Mouse (Mus musculus): ENCODE data around the gene Mrpl35. TPM values are rescaled to one million over a fixed set of nuclear protein-coding genes. Genes with fewer than 3 reads are reported as not detected.
"Not testable (repeated sequence)": the region's sequence is repeated elsewhere in the genome, so short reads cannot be mapped to it uniquely, and the experiment has no call there.

The Mrpl35 gene
- 9.7 and 10.3 TPM in 2 replicates for polyA plus RNA-seq (2012; rRNA removed)

- 35% methylated on average over 1 of the region's 1 CpGs for WGBS
- DNase-seq (ENCODE audit: low read depth, low spot score): no peak
Measured at GRCm38 (mm10) chr6:71826869-71827268, at the start of gene Mrpl35. Gene Mrpl35 (minus strand): TSS chr6:71826969.

GRCm38 (mm10) chr6:71871396-71871795 lies 44.6 kb upstream of the Mrpl35 start:
- WGBS: 91% methylated on average over 9 of the region's 9 CpGs
- no peak for DNase-seq (ENCODE audit: low read depth, low spot score)

GRCm38 (mm10) chr6:71868809-71869208 lies 42.0 kb upstream of the Mrpl35 start:
- 96% methylated on average over 1 of the region's 1 CpGs for WGBS
- no peak for DNase-seq (ENCODE audit: low read depth, low spot score)

- whole genome bisulfite sequencing: 82% methylated on average over 2 of the region's 2 CpGs
- no peak for DNase-seq (ENCODE audit: low read depth, low spot score)
Measured at GRCm38 (mm10) chr6:71867751-71868150, 41.0 kb upstream of the Mrpl35 start.

- DNase-seq (ENCODE audit: low read depth, low spot score): not testable (repeated sequence)
- WGBS: 44% methylated on average over 6 of the region's 6 CpGs
Measured at GRCm38 (mm10) chr6:71846906-71847305, 20.1 kb upstream of the Mrpl35 start.

- 66% methylated on average over 1 of the region's 1 CpGs for WGBS
- no peak for DNase-seq (ENCODE audit: low read depth, low spot score)
Measured at GRCm38 (mm10) chr6:71840597-71841290, 14.0 kb upstream of the Mrpl35 start.

GRCm38 (mm10) chr6:71839815-71840214 lies 13.0 kb upstream of the Mrpl35 start:
- no peak for DNase-seq (ENCODE audit: low read depth, low spot score)

- WGBS: 71% methylated on average over 2 of the region's 2 CpGs
- no peak for DNase-seq (ENCODE audit: low read depth, low spot score)
Measured at GRCm38 (mm10) chr6:71836811-71837210, 10.0 kb upstream of the Mrpl35 start.

GRCm38 (mm10) chr6:71831581-71831960 lies 4.8 kb upstream of the Mrpl35 start:
- DNase-seq (ENCODE audit: low read depth, low spot score): peak; percentile 91
- under 1% methylated on average over 21 of the region's 21 CpGs for WGBS

GRCm38 (mm10) chr6:71830690-71831580 lies 4.2 kb upstream of the Mrpl35 start, which contains the start of gene Immt:
Gene Immt (plus strand): TSS chr6:71831331.
- peak; percentile 92 for DNase-seq (ENCODE audit: low read depth, low spot score)
- under 1% methylated on average over 64 of the region's 64 CpGs for WGBS

- no peak for DNase-seq (ENCODE audit: low read depth, low spot score)
- 86% methylated on average over 9 of the region's 9 CpGs for WGBS
Measured at GRCm38 (mm10) chr6:71829768-71830167, 3.0 kb upstream of the Mrpl35 start.

GRCm38 (mm10) chr6:71823961-71824360 lies 2.8 kb downstream of the Mrpl35 start:
- no peak for DNase-seq (ENCODE audit: low read depth, low spot score)
- 32% methylated on average over 3 of the region's 3 CpGs for WGBS

- under 1% methylated on average over 19 of the region's 19 CpGs for WGBS
- peak; percentile 94 for DNase-seq (ENCODE audit: low read depth, low spot score)
Measured at GRCm38 (mm10) chr6:71823488-71823887, 3.3 kb downstream of the Mrpl35 start.

GRCm38 (mm10) chr6:71823085-71823484 lies 3.7 kb downstream of the Mrpl35 start:
- no peak for DNase-seq (ENCODE audit: low read depth, low spot score)
- WGBS: under 1% methylated on average over 7 of the region's 7 CpGs

GRCm38 (mm10) chr6:71819764-71820292 lies 6.9 kb downstream of the Mrpl35 start:
- 74% methylated on average over 5 of the region's 5 CpGs for WGBS
- no peak for DNase-seq (ENCODE audit: low read depth, low spot score)

- DNase-seq (ENCODE audit: low read depth, low spot score): no peak
- WGBS: 60% methylated on average over 2 of the region's 2 CpGs
Measured at GRCm38 (mm10) chr6:71812820-71813219, 13.9 kb downstream of the Mrpl35 start.

GRCm38 (mm10) chr6:71809890-71810289 lies 16.9 kb downstream of the Mrpl35 start:
- WGBS: 61% methylated on average over 9 of the region's 9 CpGs
- no peak for DNase-seq (ENCODE audit: low read depth, low spot score)

- no peak for DNase-seq (ENCODE audit: low read depth, low spot score)
- WGBS: 29% methylated on average over 1 of the region's 1 CpGs
Measured at GRCm38 (mm10) chr6:71806713-71807112, 20.1 kb downstream of the Mrpl35 start.

GRCm38 (mm10) chr6:71804061-71804829 lies 22.5 kb downstream of the Mrpl35 start:
- DNase-seq (ENCODE audit: low read depth, low spot score): peak; percentile 27
- WGBS: 16% methylated on average over 12 of the region's 12 CpGs

- WGBS: 85% methylated on average over 1 of the region's 1 CpGs
- no peak for DNase-seq (ENCODE audit: low read depth, low spot score)
Measured at GRCm38 (mm10) chr6:71803609-71804008, 23.2 kb downstream of the Mrpl35 start.

All from large intestine, adult 2 months (tissue).